Mouse (Mus musculus) midbrain, embryonic 14.5 days (tissue): ENCODE measurements at regions not wholly inside any gene's neighbourhood (a gene's known extent, or its start where the extent isn't known, plus 50 kb on each side); places are given as distances from the start of the nearest gene placed in this dataset.

Experiments used
- ATAC-seq: fragments of 200-750 bp; cut with Nextera tagmentation; 2 replicates; pipeline ENCODE4 v1.8.0; 2017; ENCODE audit warnings: moderate number of reproducible peaks, moderate library complexity; ENCODE audit not compliant: low FRiP score, low TSS enrichment
- DNase-seq: peaks from one replicate; pipeline ENCODE4 v3.0.0-alpha.2; 2015
- H3K27ac ChIP-seq: fragments of 300-500 bp; sonication (generic); replicated peaks from 2 replicates; pipeline ENCODE4 v1.5.1; 2014; ENCODE audit warnings: mild to moderate bottlenecking, low read depth, low read length, moderate library complexity
- H3K27me3 ChIP-seq: fragments of 300-500 bp; sonication (generic); 2 replicates; pipeline ENCODE4 v1.6.1; 2014; ENCODE audit warnings: low read length, control low read depth, mixed read lengths; ENCODE audit not compliant: control insufficient read depth, insufficient read depth
- H3K36me3 ChIP-seq: fragments of 300-500 bp; sonication (generic); 2 replicates; pipeline ENCODE4 v1.6.1; 2014; ENCODE audit warnings: low read length, control low read depth; ENCODE audit not compliant: control insufficient read depth, insufficient read depth
- H3K4me1 ChIP-seq: fragments of 300-500 bp; sonication (generic); 2 replicates; pipeline ENCODE4 v1.6.1; 2014; ENCODE audit warnings: mild to moderate bottlenecking, antibody characterized with exemption, low read length, control low read depth; ENCODE audit not compliant: control insufficient read depth, insufficient read depth
- H3K4me2 ChIP-seq: fragments of 300-500 bp; sonication (generic); 2 replicates; pipeline ENCODE4 v1.6.1; 2014; ENCODE audit warnings: mild to moderate bottlenecking, low read length, moderate library complexity
- H3K4me3 ChIP-seq: fragments of 300-500 bp; sonication (generic); replicated peaks from 2 replicates; pipeline ENCODE4 v1.5.1; 2014; ENCODE audit warnings: low read depth, low read length
- H3K9ac ChIP-seq: fragments of 300-500 bp; sonication (generic); replicated peaks from 2 replicates; pipeline ENCODE4 v1.6.1; 2014; ENCODE audit warnings: mild to moderate bottlenecking, low read length, moderate library complexity
- H3K9me3 ChIP-seq: fragments of 300-500 bp; sonication (generic); 2 replicates; pipeline ENCODE4 v1.6.1; 2016; ENCODE audit warnings: low read length, control low read depth, mixed read lengths; ENCODE audit not compliant: control insufficient read depth
- WGBS: fragments of 180-500 bp; shearing (Covaris S2); extraction: QIAGEN DNeasy Blood & Tissue Kit; methylation state at CpG from one replicate; pipeline ENCODE4 v1.1.7; 2014; 5-methylcytosine and 5-hydroxymethylcytosine counted together

GRCm38 (mm10) chr2:107175721-107176120 lies 114.7 kb upstream of the Kcna4 start:
- Histone ChIP-seq H3K4me1 (no peaks in the 10 kb centered on the region), H3K27me3 (no peaks in the 10 kb centered on the region), H3K27ac (no peak overlapping the region), H3K4me3 (no peak overlapping the region), H3K4me2 (no peak overlapping the region), H3K9me3 (no peaks in the 10 kb centered on the region), H3K9ac (no peak overlapping the region), H3K36me3 (no peaks in the 10 kb centered on the region)
- ATAC-seq (no peak), DNase-seq (peak; percentile 33)
- 58% methylated on average over 4 of the region's 4 CpGs for WGBS

- Histone ChIP-seq H3K9ac (no peak overlapping the region), H3K27me3 (no peaks in the 10 kb centered on the region), H3K4me1 (no peaks in the 10 kb centered on the region), H3K9me3 (no peaks in the 10 kb centered on the region), H3K4me2 (no peak overlapping the region), H3K4me3 (no peak overlapping the region), H3K27ac (no peak overlapping the region), H3K36me3 (no peaks in the 10 kb centered on the region)
- DNase-seq (no peak), ATAC-seq (no peak)
- 91% methylated on average over 6 of the region's 6 CpGs for WGBS
Measured at GRCm38 (mm10) chr2:107183066-107183465, 107.4 kb upstream of the Kcna4 start.

DNA sequence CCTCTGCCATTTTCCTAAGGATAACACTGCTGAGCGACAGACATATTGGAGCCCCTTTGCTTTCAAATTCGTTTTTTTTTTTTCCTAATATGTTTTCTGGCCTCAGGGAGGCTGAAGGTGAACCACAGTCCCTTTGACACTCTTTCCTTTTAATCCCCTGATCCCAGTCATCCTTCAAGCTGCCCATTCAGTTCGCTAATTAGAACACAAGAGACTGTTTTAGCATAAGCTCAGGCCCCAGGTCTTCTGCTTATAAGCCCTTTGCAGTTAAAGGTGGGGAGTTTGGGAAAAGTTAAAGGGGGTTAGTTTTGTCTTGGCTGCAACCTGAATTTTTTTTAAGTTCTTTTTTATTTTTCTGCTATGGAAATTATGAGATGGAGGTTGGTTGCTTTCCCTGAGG lies 105.6 kb upstream of the Kcna4 start:
- H3K27me3 ChIP-seq, result no peaks in the 10 kb centered on the region
- ATAC-seq (no peak), DNase-seq (peak; percentile 35)
- H3K36me3 ChIP-seq, result no peaks in the 10 kb centered on the region
- H3K9ac ChIP-seq, result no peak overlapping the region
- H3K4me3 ChIP-seq, result no peak overlapping the region
- H3K4me1 ChIP-seq, result no peaks in the 10 kb centered on the region
- no peak overlapping the region for H3K27ac ChIP-seq
- H3K9me3 ChIP-seq, result no peaks in the 10 kb centered on the region
- no peak overlapping the region for H3K4me2 ChIP-seq
- 25% methylated on average over 3 of the region's 3 CpGs for WGBS

DNA sequence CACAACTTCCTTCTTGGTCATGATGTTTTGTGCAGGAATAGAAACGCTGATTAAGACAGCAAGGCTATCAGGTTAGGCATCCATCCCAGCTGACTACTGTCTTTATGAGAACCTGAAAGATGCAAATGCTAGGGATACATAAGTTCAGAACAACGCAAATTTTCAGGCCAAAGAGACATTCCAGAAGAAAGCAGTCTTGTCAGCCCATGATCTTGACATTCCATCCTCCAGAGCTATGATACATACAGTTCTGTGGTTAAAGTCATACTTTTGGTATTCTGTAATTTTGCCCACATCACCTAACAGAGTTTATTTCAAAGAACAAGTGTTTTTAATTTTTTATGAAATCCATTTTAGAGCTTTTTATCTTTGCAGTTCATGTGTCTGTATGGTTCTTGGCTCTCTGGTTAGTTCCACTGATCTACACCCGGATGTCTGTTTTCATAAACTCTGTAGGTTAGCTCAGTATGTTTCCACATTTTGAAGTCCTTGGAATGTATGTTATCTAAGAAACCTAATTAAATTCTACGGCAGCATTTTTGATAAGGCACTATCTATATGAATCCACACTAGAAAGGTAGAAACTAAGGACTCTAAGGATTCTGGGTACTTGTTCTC lies 88.5 kb upstream of the Kcna4 start:
- Histone ChIP-seq H3K27me3 (no peaks in the 10 kb centered on the region), H3K36me3 (no peaks in the 10 kb centered on the region), H3K4me1 (no peaks in the 10 kb centered on the region), H3K9ac (no peak overlapping the region), H3K27ac (no peak overlapping the region), H3K9me3 (no peaks in the 10 kb centered on the region), H3K4me2 (no peak overlapping the region), H3K4me3 (no peak overlapping the region)
- ATAC-seq (no peak), DNase-seq (no peak)
- WGBS, result 86% methylated on average over 4 of the region's 4 CpGs

- Histone ChIP-seq H3K4me3 (no peak overlapping the region), H3K4me1 (no peaks in the 10 kb centered on the region), H3K9me3 (no peaks in the 10 kb centered on the region), H3K27me3 (no peaks in the 10 kb centered on the region), H3K4me2 (no peak overlapping the region), H3K27ac (no peak overlapping the region), H3K36me3 (no peaks in the 10 kb centered on the region), H3K9ac (no peak overlapping the region)
- no peak for ATAC-seq
- 55% methylated on average over 3 of the region's 3 CpGs for WGBS
- no peak for DNase-seq
Measured at GRCm38 (mm10) chr2:107202474-107202858, 88.0 kb upstream of the Kcna4 start.

DNA sequence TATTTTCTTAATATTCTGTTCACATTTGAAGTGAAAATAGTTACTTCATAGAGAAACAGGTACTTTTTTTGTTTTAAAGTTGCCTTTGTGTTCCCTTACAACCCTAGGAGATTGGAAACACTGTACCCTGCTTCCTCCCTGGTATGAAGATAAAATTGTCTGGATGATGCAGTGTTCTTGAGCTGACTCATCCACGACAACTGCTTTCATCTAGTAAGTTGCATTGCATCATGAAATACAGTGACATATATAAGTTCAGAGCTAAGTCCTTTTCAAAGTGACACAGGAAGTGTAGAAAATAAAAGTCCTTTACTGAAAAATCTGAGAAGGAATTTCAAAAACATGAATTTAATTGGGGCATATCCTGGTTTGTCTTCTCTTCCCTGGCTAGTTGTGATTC lies 68.9 kb upstream of the Kcna4 start:
- DNase-seq (no peak), ATAC-seq (no peak)
- Histone ChIP-seq H3K36me3 (no peaks in the 10 kb centered on the region), H3K4me3 (no peak overlapping the region), H3K27me3 (no peaks in the 10 kb centered on the region), H3K4me2 (no peak overlapping the region), H3K9me3 (no peaks in the 10 kb centered on the region), H3K4me1 (no peaks in the 10 kb centered on the region), H3K27ac (no peak overlapping the region), H3K9ac (no peak overlapping the region)
- WGBS, result 84% methylated on average over 1 of the region's 1 CpGs

- Histone ChIP-seq H3K27ac (no peak overlapping the region), H3K9ac (no peak overlapping the region), H3K9me3 (no peaks in the 10 kb centered on the region), H3K4me2 (no peak overlapping the region), H3K36me3 (no peaks in the 10 kb centered on the region), H3K4me3 (no peak overlapping the region), H3K27me3 (no peaks in the 10 kb centered on the region), H3K4me1 (no peaks in the 10 kb centered on the region)
- ATAC-seq, result no peak
- 82% methylated on average over 2 of the region's 2 CpGs for WGBS
- DNase-seq, result no peak
Measured at GRCm38 (mm10) chr2:107224679-107225078, 65.8 kb upstream of the Kcna4 start.

- ATAC-seq, result no peak
- 88% methylated on average over 2 of the region's 2 CpGs for WGBS
Measured at GRCm38 (mm10) chr2:107227486-107227885, 63.0 kb upstream of the Kcna4 start.

DNA sequence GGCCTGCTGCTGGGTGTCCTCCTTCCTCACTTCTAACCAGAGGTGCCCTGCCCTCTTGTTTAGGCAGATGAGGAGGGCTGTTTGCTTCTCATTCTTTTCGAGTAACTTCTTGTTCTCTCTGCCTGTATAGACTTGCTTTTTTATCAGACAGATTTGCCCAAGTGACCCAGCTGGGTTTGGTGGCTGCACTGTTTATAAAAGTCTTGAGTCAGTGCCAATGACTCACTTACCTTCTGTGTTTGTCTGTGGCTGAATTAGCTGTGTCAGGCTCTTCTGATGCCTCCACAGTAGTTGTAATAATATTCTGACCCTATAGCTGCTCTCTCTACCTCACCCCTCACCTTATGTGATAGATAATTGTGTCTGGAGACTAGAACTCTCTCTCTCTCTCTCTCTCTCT lies 62.2 kb upstream of the Kcna4 start:
- ATAC-seq (no peak), DNase-seq (no peak)
- WGBS, result 56% methylated on average over 1 of the region's 1 CpGs
- Histone ChIP-seq H3K9me3 (no peaks in the 10 kb centered on the region), H3K4me1 (no peaks in the 10 kb centered on the region), H3K9ac (no peak overlapping the region), H3K27ac (no peak overlapping the region), H3K27me3 (no peaks in the 10 kb centered on the region), H3K4me2 (no peak overlapping the region), H3K36me3 (no peaks in the 10 kb centered on the region), H3K4me3 (no peak overlapping the region)

More at GRCm38 (mm10) chr2:107227486-107227885, 63.0 kb upstream of the Kcna4 start:
- no peak overlapping the region for H3K4me2 ChIP-seq
- no peak overlapping the region for H3K4me3 ChIP-seq
- no peaks in the 10 kb centered on the region for H3K4me1 ChIP-seq
- no peak for DNase-seq
- no peaks in the 10 kb centered on the region for H3K27me3 ChIP-seq
- no peak overlapping the region for H3K27ac ChIP-seq
- no peaks in the 10 kb centered on the region for H3K36me3 ChIP-seq
- no peak overlapping the region for H3K9ac ChIP-seq
- no peaks in the 10 kb centered on the region for H3K9me3 ChIP-seq
